Mouse (Mus musculus): ENCODE data around the gene Ubc. TPM values are rescaled to one million over a fixed set of nuclear protein-coding genes. Genes with fewer than 3 reads are reported as not detected.
A peak's percentile ranks its signal among the peaks of the same experiment; 100 is the strongest.

Gene Ubc
- polyA plus RNA-seq, 1 experiment: 585 TPM

DNA sequence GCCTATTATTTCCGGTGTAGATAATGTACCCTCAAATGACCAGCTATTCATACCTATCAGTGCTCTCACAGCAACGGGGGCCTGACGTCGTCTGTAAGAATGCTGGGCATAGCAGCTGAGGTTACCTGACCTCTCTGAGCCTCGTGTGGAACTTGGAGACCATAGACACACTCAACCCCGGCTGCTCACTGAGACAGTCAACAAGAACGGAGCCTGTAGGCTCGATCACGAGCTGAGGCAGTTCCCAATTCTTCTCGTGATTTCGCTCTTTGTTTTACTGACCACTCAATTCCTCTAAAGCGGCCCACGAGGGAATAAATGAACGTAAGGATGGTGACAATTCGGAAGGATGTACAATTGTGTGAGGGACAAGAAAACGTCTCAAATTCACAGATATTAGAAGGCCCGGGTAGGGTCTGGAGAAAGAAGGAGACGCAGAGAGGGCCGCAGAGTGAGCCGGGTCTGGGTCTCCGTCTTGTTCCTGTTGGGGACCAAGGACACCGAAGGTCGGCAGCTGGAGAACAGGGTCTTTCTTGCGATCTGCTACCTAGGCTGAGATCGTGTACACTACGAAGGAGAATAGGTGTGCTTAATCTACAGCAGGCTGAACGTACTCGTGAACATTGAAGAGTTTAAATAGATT, 15.0 kb upstream of the Ubc start:
- no peak for DNase-seq
- WGBS: under 1% methylated on average over 28 of the region's 28 CpGs
- Histone ChIP-seq H3K4me3 (ENCODE audit: control insufficient read depth, insufficient read depth, low read length) (peak overlapping the region; percentile 61), H3K36me3 (ENCODE audit: control insufficient read depth, insufficient read depth, low read length) (no peaks in the 10 kb centered on the region), H3K27me3 (ENCODE audit: control insufficient read depth, insufficient read depth, low read length) (no peaks in the 10 kb centered on the region), H3K27ac (ENCODE audit: control insufficient read depth, insufficient read depth, low read length) (peak overlapping the region; percentile 80), H3K4me1 (replicated peaks; ENCODE audit: control insufficient read depth, insufficient read depth, low read length) (peaks cover 22% of the 10 kb centered on the region)
- TF ChIP-seq CTCF (IDR thresholded peaks at IDR 0.05; ENCODE audit: borderline replicate concordance, control insufficient read depth, extremely low read depth, insufficient read depth, low read length, poor library complexity) (no peak), POLR2A (IDR thresholded peaks at IDR 0.05; ENCODE audit: control insufficient read depth, extremely low read depth, insufficient read depth, low read length, poor library complexity) (no peak)

- no peaks in the 10 kb centered on the region for H3K36me3 ChIP-seq (ENCODE audit: control insufficient read depth, insufficient read depth, low read length)
- TF ChIP-seq POLR2A (IDR thresholded peaks at IDR 0.05; ENCODE audit: control insufficient read depth, extremely low read depth, insufficient read depth, low read length, poor library complexity): no peak
- no peak for TF ChIP-seq CTCF (IDR thresholded peaks at IDR 0.05; ENCODE audit: borderline replicate concordance, control insufficient read depth, extremely low read depth, insufficient read depth, low read length, poor library complexity)
- peak; percentile 42 for DNase-seq
- peaks cover 22% of the 10 kb centered on the region for H3K4me1 ChIP-seq (replicated peaks; ENCODE audit: control insufficient read depth, insufficient read depth, low read length)
- H3K4me3 ChIP-seq (ENCODE audit: control insufficient read depth, insufficient read depth, low read length): peak overlapping the region; percentile 61
- H3K27ac ChIP-seq (ENCODE audit: control insufficient read depth, insufficient read depth, low read length): peak overlapping the region; percentile 80
- under 1% methylated on average over 7 of the region's 7 CpGs for WGBS
- H3K27me3 ChIP-seq (ENCODE audit: control insufficient read depth, insufficient read depth, low read length): no peaks in the 10 kb centered on the region
These were observed 14.5 kb upstream of the Ubc start for GRCm38 (mm10) chr5:125404536-125404902.

- peak; percentile 64 for DNase-seq
- H3K4me1 ChIP-seq (replicated peaks; ENCODE audit: control insufficient read depth, insufficient read depth, low read length): peaks cover 22% of the 10 kb centered on the region
- H3K4me3 ChIP-seq (ENCODE audit: control insufficient read depth, insufficient read depth, low read length): no peak overlapping the region
- H3K27ac ChIP-seq (ENCODE audit: control insufficient read depth, insufficient read depth, low read length): no peak overlapping the region
- H3K27me3 ChIP-seq (ENCODE audit: control insufficient read depth, insufficient read depth, low read length): no peaks in the 10 kb centered on the region
- H3K36me3 ChIP-seq (ENCODE audit: control insufficient read depth, insufficient read depth, low read length): no peaks in the 10 kb centered on the region
- 46% methylated on average over 31 of the region's 31 CpGs for WGBS
- TF ChIP-seq POLR2A (IDR thresholded peaks at IDR 0.05; ENCODE audit: control insufficient read depth, extremely low read depth, insufficient read depth, low read length, poor library complexity) (no peak), CTCF (IDR thresholded peaks at IDR 0.05; ENCODE audit: borderline replicate concordance, control insufficient read depth, extremely low read depth, insufficient read depth, low read length, poor library complexity) (no peak)
These were observed 13.8 kb upstream of the Ubc start for GRCm38 (mm10) chr5:125403481-125404465.

- 95% methylated on average over 6 of the region's 6 CpGs for WGBS
- Histone ChIP-seq H3K36me3 (ENCODE audit: control insufficient read depth, insufficient read depth, low read length) (no peaks in the 10 kb centered on the region), H3K4me1 (replicated peaks; ENCODE audit: control insufficient read depth, insufficient read depth, low read length) (peaks cover 22% of the 10 kb centered on the region), H3K4me3 (ENCODE audit: control insufficient read depth, insufficient read depth, low read length) (no peak overlapping the region), H3K27ac (ENCODE audit: control insufficient read depth, insufficient read depth, low read length) (no peak overlapping the region), H3K27me3 (ENCODE audit: control insufficient read depth, insufficient read depth, low read length) (no peaks in the 10 kb centered on the region)
- no peak for TF ChIP-seq CTCF (IDR thresholded peaks at IDR 0.05; ENCODE audit: borderline replicate concordance, control insufficient read depth, extremely low read depth, insufficient read depth, low read length, poor library complexity)
- TF ChIP-seq POLR2A (IDR thresholded peaks at IDR 0.05; ENCODE audit: control insufficient read depth, extremely low read depth, insufficient read depth, low read length, poor library complexity): no peak
- DNase-seq: no peak
These were observed 13.0 kb upstream of the Ubc start for GRCm38 (mm10) chr5:125402991-125403390.

DNA sequence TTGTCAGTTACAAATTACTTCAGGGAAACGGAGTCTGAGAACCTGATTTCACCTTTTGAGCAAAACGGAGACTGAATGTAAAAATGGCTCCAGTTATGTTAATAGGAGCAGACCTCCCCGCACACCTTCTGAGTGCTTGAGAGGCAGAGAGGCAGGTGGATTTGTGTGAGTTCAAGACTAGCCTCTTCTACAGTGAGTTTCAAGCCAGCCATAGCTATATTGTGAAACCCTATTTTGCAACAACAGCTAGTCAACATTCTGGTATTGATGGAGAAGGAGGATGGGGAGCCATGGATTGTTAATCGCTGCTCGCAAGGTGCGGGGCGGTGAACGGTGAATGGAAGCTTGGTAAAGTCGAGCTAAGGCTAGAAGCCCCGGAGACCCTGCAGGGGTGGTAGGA, 12.5 kb upstream of the Ubc start:
- no peak for DNase-seq
- Histone ChIP-seq H3K4me3 (ENCODE audit: control insufficient read depth, insufficient read depth, low read length) (no peak overlapping the region), H3K4me1 (replicated peaks; ENCODE audit: control insufficient read depth, insufficient read depth, low read length) (peaks cover 22% of the 10 kb centered on the region), H3K36me3 (ENCODE audit: control insufficient read depth, insufficient read depth, low read length) (no peaks in the 10 kb centered on the region), H3K27me3 (ENCODE audit: control insufficient read depth, insufficient read depth, low read length) (no peaks in the 10 kb centered on the region), H3K27ac (ENCODE audit: control insufficient read depth, insufficient read depth, low read length) (no peak overlapping the region)
- TF ChIP-seq CTCF (IDR thresholded peaks at IDR 0.05; ENCODE audit: borderline replicate concordance, control insufficient read depth, extremely low read depth, insufficient read depth, low read length, poor library complexity): no peak
- no peak for TF ChIP-seq POLR2A (IDR thresholded peaks at IDR 0.05; ENCODE audit: control insufficient read depth, extremely low read depth, insufficient read depth, low read length, poor library complexity)
- WGBS: 96% methylated on average over 10 of the region's 10 CpGs

- peaks cover 10% of the 10 kb centered on the region; the same call in 1 of the 2 replicates for H3K4me1 ChIP-seq (replicated peaks; ENCODE audit: control insufficient read depth, insufficient read depth, low read length)
- no peak for DNase-seq
- WGBS: 86% methylated on average over 7 of the region's 7 CpGs
- no peak overlapping the region for H3K27ac ChIP-seq (ENCODE audit: control insufficient read depth, insufficient read depth, low read length)
- no peaks in the 10 kb centered on the region for H3K27me3 ChIP-seq (ENCODE audit: control insufficient read depth, insufficient read depth, low read length)
- H3K4me3 ChIP-seq (ENCODE audit: control insufficient read depth, insufficient read depth, low read length): no peak overlapping the region
- no peaks in the 10 kb centered on the region for H3K36me3 ChIP-seq (ENCODE audit: control insufficient read depth, insufficient read depth, low read length)
- TF ChIP-seq POLR2A (IDR thresholded peaks at IDR 0.05; ENCODE audit: control insufficient read depth, extremely low read depth, insufficient read depth, low read length, poor library complexity): no peak
- no peak for TF ChIP-seq CTCF (IDR thresholded peaks at IDR 0.05; ENCODE audit: borderline replicate concordance, control insufficient read depth, extremely low read depth, insufficient read depth, low read length, poor library complexity)
These were observed 10.9 kb upstream of the Ubc start for GRCm38 (mm10) chr5:125400903-125401302.
